Mouse (Mus musculus): ENCODE results near the gene Rbfox2. TPM values are rescaled to one million over a fixed set of nuclear protein-coding genes. Genes with fewer than 3 reads are reported as not detected.
"Not testable (repeated sequence)": the region's sequence is repeated elsewhere in the genome, so short reads cannot be mapped to it uniquely, and the experiment has no call there.

The Rbfox2 gene
- polyA plus RNA-seq, 1 experiment: 6.6 TPM

- WGBS: 46% methylated on average over 3 of the region's 3 CpGs
- no peaks in the 10 kb centered on the region for H3K27me3 ChIP-seq (ENCODE audit: control insufficient read depth, insufficient read depth, low read length)
- H3K4me1 ChIP-seq (ENCODE audit: control insufficient read depth, insufficient read depth, insufficient read length): no peaks in the 10 kb centered on the region
- TF ChIP-seq CTCF (IDR thresholded peaks at IDR 0.05; ENCODE audit: extremely low read depth, insufficient read depth, insufficient read length, insufficient replicate concordance) (no peak), POLR2A (IDR thresholded peaks at IDR 0.05; ENCODE audit: low read depth, low read length) (no peak)
- H3K36me3 ChIP-seq (ENCODE audit: control insufficient read depth, insufficient read depth, low read length): no peaks in the 10 kb centered on the region
- DNase-seq (ENCODE audit: low read depth in 1 of 2, low spot score in 2 of 2): no peak
- H3K4me3 ChIP-seq (ENCODE audit: extremely low read depth, insufficient read depth, insufficient read length): no peak overlapping the region
- H3K27ac ChIP-seq (ENCODE audit: insufficient read depth, low read length): no peak overlapping the region
Observed at GRCm38 (mm10) chr15:77276838-77277725, 29.7 kb downstream of the Rbfox2 start.

GRCm38 (mm10) chr15:77276300-77276699, 30.5 kb downstream of the Rbfox2 start:
- DNase-seq (ENCODE audit: low read depth in 1 of 2, low spot score in 2 of 2): no peak
- Histone ChIP-seq H3K4me3 (ENCODE audit: extremely low read depth, insufficient read depth, insufficient read length) (no peak overlapping the region), H3K36me3 (ENCODE audit: control insufficient read depth, insufficient read depth, low read length) (no peaks in the 10 kb centered on the region), H3K27me3 (ENCODE audit: control insufficient read depth, insufficient read depth, low read length) (no peaks in the 10 kb centered on the region), H3K4me1 (ENCODE audit: control insufficient read depth, insufficient read depth, insufficient read length) (no peaks in the 10 kb centered on the region), H3K27ac (ENCODE audit: insufficient read depth, low read length) (no peak overlapping the region)
- TF ChIP-seq POLR2A (IDR thresholded peaks at IDR 0.05; ENCODE audit: low read depth, low read length): no peak
- no peak for TF ChIP-seq CTCF (IDR thresholded peaks at IDR 0.05; ENCODE audit: extremely low read depth, insufficient read depth, insufficient read length, insufficient replicate concordance)
- WGBS: 61% methylated on average over 1 of the region's 1 CpGs

- DNase-seq (ENCODE audit: low read depth in 1 of 2, low spot score in 2 of 2): no peak
- Histone ChIP-seq H3K27me3 (ENCODE audit: control insufficient read depth, insufficient read depth, low read length) (no peaks in the 10 kb centered on the region), H3K36me3 (ENCODE audit: control insufficient read depth, insufficient read depth, low read length) (no peaks in the 10 kb centered on the region), H3K4me1 (ENCODE audit: control insufficient read depth, insufficient read depth, insufficient read length) (no peaks in the 10 kb centered on the region), H3K27ac (ENCODE audit: insufficient read depth, low read length) (no peak overlapping the region), H3K4me3 (ENCODE audit: extremely low read depth, insufficient read depth, insufficient read length) (no peak overlapping the region)
- no peak for TF ChIP-seq CTCF (IDR thresholded peaks at IDR 0.05; ENCODE audit: extremely low read depth, insufficient read depth, insufficient read length, insufficient replicate concordance)
- no peak for TF ChIP-seq POLR2A (IDR thresholded peaks at IDR 0.05; ENCODE audit: low read depth, low read length)
- 85% methylated on average over 2 of the region's 2 CpGs for WGBS
Observed at GRCm38 (mm10) chr15:77275572-77275971, 31.2 kb downstream of the Rbfox2 start.

GRCm38 (mm10) chr15:77273947-77274346, 32.9 kb downstream of the Rbfox2 start:
- Histone ChIP-seq H3K4me1 (ENCODE audit: control insufficient read depth, insufficient read depth, insufficient read length) (no peaks in the 10 kb centered on the region), H3K4me3 (ENCODE audit: extremely low read depth, insufficient read depth, insufficient read length) (no peak overlapping the region), H3K36me3 (ENCODE audit: control insufficient read depth, insufficient read depth, low read length) (no peaks in the 10 kb centered on the region), H3K27me3 (ENCODE audit: control insufficient read depth, insufficient read depth, low read length) (no peaks in the 10 kb centered on the region), H3K27ac (ENCODE audit: insufficient read depth, low read length) (no peak overlapping the region)
- no peak for TF ChIP-seq POLR2A (IDR thresholded peaks at IDR 0.05; ENCODE audit: low read depth, low read length)
- no peak for TF ChIP-seq CTCF (IDR thresholded peaks at IDR 0.05; ENCODE audit: extremely low read depth, insufficient read depth, insufficient read length, insufficient replicate concordance)
- DNase-seq (ENCODE audit: low read depth in 1 of 2, low spot score in 2 of 2): no peak
- WGBS: 92% methylated on average over 6 of the region's 6 CpGs

GRCm38 (mm10) chr15:77271285-77271684, 35.5 kb downstream of the Rbfox2 start:
- Histone ChIP-seq H3K36me3 (ENCODE audit: control insufficient read depth, insufficient read depth, low read length) (no peaks in the 10 kb centered on the region), H3K27me3 (ENCODE audit: control insufficient read depth, insufficient read depth, low read length) (no peaks in the 10 kb centered on the region), H3K27ac (ENCODE audit: insufficient read depth, low read length) (no peak overlapping the region), H3K4me3 (ENCODE audit: extremely low read depth, insufficient read depth, insufficient read length) (no peak overlapping the region), H3K4me1 (ENCODE audit: control insufficient read depth, insufficient read depth, insufficient read length) (no peaks in the 10 kb centered on the region)
- DNase-seq (ENCODE audit: low read depth in 1 of 2, low spot score in 2 of 2): no peak
- TF ChIP-seq CTCF (IDR thresholded peaks at IDR 0.05; ENCODE audit: extremely low read depth, insufficient read depth, insufficient read length, insufficient replicate concordance): no peak
- no peak for TF ChIP-seq POLR2A (IDR thresholded peaks at IDR 0.05; ENCODE audit: low read depth, low read length)
- WGBS: 94% methylated on average over 5 of the region's 5 CpGs

GRCm38 (mm10) chr15:77269496-77269895, 37.3 kb downstream of the Rbfox2 start:
- H3K36me3 ChIP-seq (ENCODE audit: control insufficient read depth, insufficient read depth, low read length); H3K27me3 ChIP-seq (ENCODE audit: control insufficient read depth, insufficient read depth, low read length); H3K4me1 ChIP-seq (ENCODE audit: control insufficient read depth, insufficient read depth, insufficient read length); DNase-seq (ENCODE audit: low read depth in 1 of 2, low spot score in 2 of 2); H3K4me3 ChIP-seq (ENCODE audit: extremely low read depth, insufficient read depth, insufficient read length); H3K27ac ChIP-seq (ENCODE audit: insufficient read depth, low read length): not testable (repeated sequence)
- WGBS: 86% methylated on average over 1 of the region's 1 CpGs

GRCm38 (mm10) chr15:77268415-77268814, 38.4 kb downstream of the Rbfox2 start:
- Histone ChIP-seq H3K27ac (ENCODE audit: insufficient read depth, low read length) (no peak overlapping the region), H3K4me3 (ENCODE audit: extremely low read depth, insufficient read depth, insufficient read length) (no peak overlapping the region), H3K36me3 (ENCODE audit: control insufficient read depth, insufficient read depth, low read length) (no peaks in the 10 kb centered on the region), H3K27me3 (ENCODE audit: control insufficient read depth, insufficient read depth, low read length) (no peaks in the 10 kb centered on the region), H3K4me1 (ENCODE audit: control insufficient read depth, insufficient read depth, insufficient read length) (no peaks in the 10 kb centered on the region)
- TF ChIP-seq POLR2A (IDR thresholded peaks at IDR 0.05; ENCODE audit: low read depth, low read length) (no peak), CTCF (IDR thresholded peaks at IDR 0.05; ENCODE audit: extremely low read depth, insufficient read depth, insufficient read length, insufficient replicate concordance) (no peak)
- 76% methylated on average over 3 of the region's 3 CpGs for WGBS
- DNase-seq (ENCODE audit: low read depth in 1 of 2, low spot score in 2 of 2): no peak
